Mouse (Mus musculus): ENCODE data around the gene Steap1.

DNA sequence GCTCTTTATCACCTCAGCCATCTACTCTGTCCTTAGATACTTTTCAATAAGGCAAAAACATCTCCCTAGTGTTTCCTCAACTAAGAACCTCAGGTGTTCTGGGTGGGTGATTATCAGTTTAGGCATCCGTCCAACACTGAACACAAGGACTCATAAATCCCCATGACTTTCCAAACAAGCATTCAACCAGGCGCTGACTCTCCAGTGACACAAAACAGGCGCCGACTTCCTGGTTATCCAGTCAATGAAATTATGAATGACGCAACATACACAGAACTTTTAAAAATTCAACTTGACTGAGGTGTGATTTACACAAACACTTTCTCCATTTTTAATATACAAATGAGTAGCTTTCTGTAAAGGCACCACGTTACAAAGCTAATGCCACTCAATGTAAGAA, 60.9 kb downstream of the Steap1 start:
- TF ChIP-seq POLR2A (IDR thresholded peaks at IDR 0.05; ENCODE audit: insufficient read depth, low read depth, low read length) (no peak), CTCF (IDR thresholded peaks at IDR 0.05) (no peak), EP300 (IDR thresholded peaks at IDR 0.05; ENCODE audit: insufficient read depth, low read depth, low read length) (no peak)

All from heart, adult 2 months (tissue).